Comparison of ENCODE assay signal across 25 mouse cellular contexts in the genomic region with DNA sequence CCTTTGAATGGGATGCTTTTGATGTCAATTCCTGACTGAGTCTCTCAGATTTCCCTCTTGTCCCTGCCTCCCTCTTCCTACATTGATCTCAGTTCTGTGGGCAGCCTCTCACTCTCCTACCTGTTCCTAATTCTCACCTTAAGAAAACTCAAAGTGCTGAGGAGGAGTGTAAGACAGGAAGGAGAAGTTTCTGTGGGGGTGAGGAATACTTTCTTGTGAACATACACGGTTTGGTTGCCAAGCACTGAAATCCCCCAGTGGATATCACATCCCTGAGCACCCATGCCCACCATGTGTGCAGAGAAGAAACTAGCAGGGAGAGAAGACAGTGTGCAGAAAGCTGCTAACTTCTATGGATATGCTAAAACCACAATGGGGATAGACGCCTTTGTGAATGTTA.
A peak's percentile ranks its signal among the peaks of the same experiment; 100 is the strongest.
DNase-seq lines count a peak whose midpoint lies in the region; ATAC-seq and TF ChIP-seq lines count a peak whose summit lies in the region.
"Had no signal": no experiment of that assay in that cellular context is flagged by ENCODE, and none has a peak within 500 bp of the region (broad histone marks: within the 10 kb centered on the region; RNA-seq: fewer than 3 reads in every experiment).

No protein-coding gene starts in this region.

- H3K9ac ChIP-seq in midbrain, embryonic 14.5 days (replicated peaks; ENCODE audit: low read length), result no peak overlapping the region
- H3K9ac ChIP-seq: heart, embryonic 15.5 days; intestine, embryonic 15.5 days; liver, embryonic 13.5 days; midbrain, embryonic 13.5 days had no signal

- WGBS in midbrain, embryonic 14.5 days, result 83% methylated on average over 2 of the region's 2 CpGs

- no peak for ATAC-seq in midbrain, embryonic 14.5 days (ENCODE audit: low FRiP score, low TSS enrichment)
- ATAC-seq: CD4-positive, CD25-positive, alpha-beta regulatory T cell, adult 4 months; forebrain, embryonic 16.5 days; hindbrain, postnatal 0 days; intestine, embryonic 15.5 days; lung, postnatal 0 days; midbrain, embryonic 13.5 days had no signal

- no peaks in the 10 kb centered on the region for H3K4me1 ChIP-seq in midbrain, embryonic 14.5 days (ENCODE audit: control insufficient read depth, insufficient read depth, low read length)
- H3K4me1 ChIP-seq: heart, embryonic 10.5 days; heart, embryonic 15.5 days; intestine, embryonic 15.5 days; liver, embryonic 13.5 days; midbrain, embryonic 13.5 days had no signal

- H3K4me2 ChIP-seq in midbrain, embryonic 14.5 days (ENCODE audit: low read length), result no peak overlapping the region
- H3K4me2 ChIP-seq: heart, embryonic 15.5 days; intestine, embryonic 15.5 days; liver, embryonic 13.5 days; midbrain, embryonic 13.5 days had no signal

- no peaks in the 10 kb centered on the region for H3K36me3 ChIP-seq in midbrain, embryonic 14.5 days (ENCODE audit: control insufficient read depth, insufficient read depth, low read length)
- H3K36me3 ChIP-seq: heart, embryonic 10.5 days; heart, embryonic 15.5 days; intestine, embryonic 15.5 days; liver, embryonic 13.5 days; midbrain, embryonic 13.5 days had no signal

- DNase-seq in left cerebral cortex, adult 2 months (ENCODE audit: extremely low spot score in 1 of 2, low spot score in 2 of 2), result peak in 1 of 2 experiments; percentile 16
- no peak for DNase-seq in left cerebral cortex, postnatal 10 days (ENCODE audit: extremely low spot score in 1 of 2, low spot score in 2 of 2)
- peak; percentile 10 to 13 for DNase-seq in frontal cortex, postnatal 14 days (ENCODE audit: low spot score in 2 of 2)
- peak; percentile 22 to 33 for DNase-seq in left cerebral cortex, postnatal 36 days (ENCODE audit: low spot score in 2 of 2)
- DNase-seq in right cerebral cortex, postnatal 36 days (ENCODE audit: low spot score in 2 of 2), result peak; percentile 29 to 36
- DNase-seq in c-Kit-positive CD71-positive TER-119-positive erythroid progenitor cells, embryonic 14.5 days (ENCODE audit: low spot score), result no peak
- DNase-seq in midbrain, embryonic 14.5 days, result no peak
- DNase-seq in thymus, postnatal 0 days (ENCODE audit: low spot score), result no peak
- DNase-seq: adrenal gland, postnatal 25 days; cerebellum, adult 2 months; cerebellum, postnatal 14 days; kidney, adult 9 months; kidney, postnatal 10 days; liver, embryonic 13.5 days; lung, adult 18-20 months had no signal

- no peaks in the 10 kb centered on the region for H3K9me3 ChIP-seq in midbrain, embryonic 14.5 days (ENCODE audit: control insufficient read depth, low read length)
- H3K9me3 ChIP-seq: heart, embryonic 10.5 days; heart, embryonic 15.5 days; intestine, embryonic 15.5 days; liver, embryonic 13.5 days; midbrain, embryonic 13.5 days had no signal

- no peaks in the 10 kb centered on the region for H3K27me3 ChIP-seq in midbrain, embryonic 14.5 days (ENCODE audit: control insufficient read depth, insufficient read depth, low read length)
- H3K27me3 ChIP-seq: heart, embryonic 15.5 days; intestine, embryonic 15.5 days; liver, embryonic 13.5 days; midbrain, embryonic 13.5 days had no signal

- no peak for TF ChIP-seq CTCF in left cerebral cortex, adult 2 months (IDR thresholded peaks at IDR 0.05)

- no peak overlapping the region for H3K4me3 ChIP-seq in left cerebral cortex, adult 2 months
- no peak overlapping the region for H3K4me3 ChIP-seq in midbrain, embryonic 14.5 days (replicated peaks; ENCODE audit: low read depth, low read length)
- H3K4me3 ChIP-seq: erythroblast, embryonic 14.5 days; heart, embryonic 10.5 days; heart, embryonic 15.5 days; intestine, embryonic 15.5 days; liver, embryonic 13.5 days; midbrain, embryonic 13.5 days had no signal

- 0 out of 2 replicates have a peak overlapping the region, but pooled peaks have one; percentile 42 for H3K27ac ChIP-seq in left cerebral cortex, adult 2 months
- H3K27ac ChIP-seq in midbrain, embryonic 14.5 days (replicated peaks; ENCODE audit: low read depth, low read length), result no peak overlapping the region
- H3K27ac ChIP-seq: heart, embryonic 10.5 days; heart, embryonic 15.5 days; hindbrain, postnatal 0 days; intestine, embryonic 15.5 days; liver, embryonic 13.5 days; macrophage; midbrain, embryonic 13.5 days had no signal

- intact Hi-C loops in left cerebral cortex, adult 2 months (cut with DNase I), result loop anchor here (10.0 kb wide), 2 partner anchors 527 to 713 kb away; no protein-coding TSS in a partner anchor
- intact Hi-C loops in left cerebral cortex, postnatal 10 days (cut with DNase I), result no loop called here
- intact Hi-C loops in left cerebral cortex, postnatal 36 days (cut with DNase I), result no loop called here

Comparison
In these comparisons a context has a peak if more than half of its experiments do, and no peak if none do; other contexts are left out.
1. DNase-seq: peak in frontal cortex, postnatal 14 days (2 of 2), left cerebral cortex, postnatal 36 days (2 of 2) and right cerebral cortex, postnatal 36 days (2 of 2); none in left cerebral cortex, postnatal 10 days (0 of 2), c-Kit-positive CD71-positive TER-119-positive erythroid progenitor cells, embryonic 14.5 days (single experiment), midbrain, embryonic 14.5 days (single experiment) and thymus, postnatal 0 days (single experiment).